Mouse (Mus musculus) forebrain, embryonic 14.5 days (tissue): ENCODE measurements at regions not wholly inside any gene's neighbourhood (a gene's known extent, or its start where the extent isn't known, plus 50 kb on each side); places are given as distances from the start of the nearest gene placed in this dataset.

Experiments
- ATAC-seq: fragments of 200-750 bp; cut with Nextera tagmentation; 2 replicates; pipeline ENCODE4 v1.8.0; 2017; ENCODE audit warnings: mild to moderate bottlenecking, moderate library complexity
- DNase-seq: peaks from one replicate; pipeline ENCODE4 v3.0.0-alpha.2; 2015; ENCODE audit warnings: low spot score
- H3K27ac ChIP-seq: fragments of 300-500 bp; sonication (generic); 2 replicates; pipeline ENCODE4 v1.5.1; 2014; ENCODE audit warnings: low read depth, mild to moderate bottlenecking, control low read depth, low read length, moderate library complexity
- H3K27me3 ChIP-seq: fragments of 300-500 bp; sonication (generic); replicated peaks from 2 replicates; pipeline ENCODE4 v1.6.1; 2014; ENCODE audit warnings: low read length, control low read depth, mixed read lengths; ENCODE audit not compliant: control insufficient read depth, insufficient read depth
- H3K36me3 ChIP-seq: fragments of 300-500 bp; sonication (generic); 2 replicates; pipeline ENCODE4 v1.6.1; 2014; ENCODE audit warnings: low read length, control low read depth; ENCODE audit not compliant: control insufficient read depth, insufficient read depth
- H3K4me1 ChIP-seq: fragments of 300-500 bp; sonication (generic); 2 replicates; pipeline ENCODE4 v1.6.1; 2014; ENCODE audit warnings: antibody characterized with exemption, low read length, control low read depth; ENCODE audit not compliant: control insufficient read depth, insufficient read depth
- H3K4me2 ChIP-seq: fragments of 300-500 bp; sonication (generic); 2 replicates; pipeline ENCODE4 v1.6.1; 2014; ENCODE audit warnings: mild to moderate bottlenecking, control low read depth, low read length
- H3K4me3 ChIP-seq: fragments of 300-500 bp; sonication (generic); 2 replicates; pipeline ENCODE4 v1.5.1; 2014; ENCODE audit warnings: low read depth, low read length, control low read depth
- H3K9ac ChIP-seq: fragments of 300-500 bp; sonication (generic); 2 replicates; pipeline ENCODE4 v1.6.1; 2014; ENCODE audit warnings: mild to moderate bottlenecking, low read length, control low read depth, moderate library complexity
- H3K9me3 ChIP-seq: fragments of 300-500 bp; sonication (generic); replicated peaks from 2 replicates; pipeline ENCODE4 v1.6.1; 2016; ENCODE audit warnings: low read length, control low read depth, mixed read lengths; ENCODE audit not compliant: control insufficient read depth
- WGBS: fragments of 180-500 bp; shearing (Covaris S2); extraction: QIAGEN DNeasy Blood & Tissue Kit; methylation state at CpG from one replicate; pipeline ENCODE4 v1.1.7; 2014; 5-methylcytosine and 5-hydroxymethylcytosine counted together

- Histone ChIP-seq H3K4me2 (no peak overlapping the region), H3K36me3 (no peaks in the 10 kb centered on the region), H3K9me3 (no peaks in the 10 kb centered on the region), H3K9ac (no peak overlapping the region), H3K4me3 (no peak overlapping the region), H3K27me3 (no peaks in the 10 kb centered on the region), H3K27ac (peak overlapping the region; percentile 18; the same call in 1 of the 2 replicates), H3K4me1 (peaks cover 4% of the 10 kb centered on the region; the same call in 1 of the 2 replicates)
- peak; percentile 65 for ATAC-seq
- 29% methylated on average over 4 of the region's 4 CpGs for WGBS
- peak; percentile 49 for DNase-seq
Observed at GRCm38 (mm10) chr2:50405932-50406331, 109.3 kb upstream of the Mmadhc start.

DNA sequence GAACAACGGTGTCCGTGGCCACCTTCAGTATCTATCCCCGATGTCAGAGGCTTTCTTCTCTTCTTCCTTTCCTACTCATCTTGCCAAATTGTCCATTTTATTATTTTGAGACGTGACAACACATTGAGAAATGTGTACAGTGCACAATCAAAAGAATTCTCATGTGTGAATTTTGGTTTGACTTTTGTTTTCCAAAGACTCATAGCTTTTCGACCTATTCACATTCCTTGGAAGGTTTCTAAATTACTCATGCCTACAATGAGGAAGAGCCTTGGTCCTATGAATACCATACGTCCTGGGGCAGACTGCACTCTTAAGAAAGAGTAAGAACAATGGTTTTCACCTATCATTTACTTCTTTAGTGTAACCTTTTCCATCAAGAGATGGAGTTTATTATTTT is 106.5 kb upstream of the Mmadhc start:
- Histone ChIP-seq H3K4me3 (no peak overlapping the region), H3K9me3 (no peaks in the 10 kb centered on the region), H3K27ac (no peak overlapping the region), H3K36me3 (no peaks in the 10 kb centered on the region), H3K4me2 (no peak overlapping the region), H3K27me3 (no peaks in the 10 kb centered on the region), H3K9ac (no peak overlapping the region), H3K4me1 (peaks cover 4% of the 10 kb centered on the region; the same call in 1 of the 2 replicates)
- 89% methylated on average over 6 of the region's 6 CpGs for WGBS
- DNase-seq = no peak
- no peak for ATAC-seq

- whole genome bisulfite sequencing = 78% methylated on average over 5 of the region's 5 CpGs
- DNase-seq = peak; percentile 54
Observed at GRCm38 (mm10) chr2:50398576-50398975, 102.0 kb upstream of the Mmadhc start.

GRCm38 (mm10) chr2:50377609-50378413 is 81.2 kb upstream of the Mmadhc start:
- DNase-seq (peak; percentile 85), ATAC-seq (peak; percentile 87)
- no peak overlapping the region for H3K9ac ChIP-seq
- no peak overlapping the region for H3K4me3 ChIP-seq
- H3K27me3 ChIP-seq = no peaks in the 10 kb centered on the region
- no peaks in the 10 kb centered on the region for H3K9me3 ChIP-seq
- no peaks in the 10 kb centered on the region for H3K36me3 ChIP-seq
- H3K4me2 ChIP-seq = no peak overlapping the region
- H3K4me1 ChIP-seq = no peaks in the 10 kb centered on the region
- WGBS = 9% methylated on average over 16 of the region's 16 CpGs
- H3K27ac ChIP-seq = peak overlapping the region; percentile 35; the same call in 1 of the 2 replicates

More at GRCm38 (mm10) chr2:50398576-50398975, 102.0 kb upstream of the Mmadhc start:
- H3K36me3 ChIP-seq = no peaks in the 10 kb centered on the region
- no peak overlapping the region for H3K4me3 ChIP-seq
- H3K4me1 ChIP-seq = no peaks in the 10 kb centered on the region
- H3K27me3 ChIP-seq = no peaks in the 10 kb centered on the region
- H3K27ac ChIP-seq = no peak overlapping the region
- no peak overlapping the region for H3K4me2 ChIP-seq
- H3K9me3 ChIP-seq = no peaks in the 10 kb centered on the region
- no peak for ATAC-seq
- H3K9ac ChIP-seq = no peak overlapping the region

GRCm38 (mm10) chr2:50373626-50374025 is 77.0 kb upstream of the Mmadhc start:
- DNase-seq = peak; percentile 5
- no peaks in the 10 kb centered on the region for H3K27me3 ChIP-seq
- no peak overlapping the region for H3K27ac ChIP-seq
- no peaks in the 10 kb centered on the region for H3K36me3 ChIP-seq
- WGBS = 64% methylated on average over 2 of the region's 2 CpGs
- no peak for ATAC-seq
- H3K4me1 ChIP-seq = no peaks in the 10 kb centered on the region
- H3K9me3 ChIP-seq = no peaks in the 10 kb centered on the region
- H3K4me3 ChIP-seq = no peak overlapping the region
- no peak overlapping the region for H3K9ac ChIP-seq
- H3K4me2 ChIP-seq = no peak overlapping the region

GRCm38 (mm10) chr2:50373006-50373405 is 76.4 kb upstream of the Mmadhc start:
- no peak overlapping the region for H3K27ac ChIP-seq
- H3K4me1 ChIP-seq = no peaks in the 10 kb centered on the region
- H3K4me3 ChIP-seq = no peak overlapping the region
- H3K27me3 ChIP-seq = no peaks in the 10 kb centered on the region
- no peak overlapping the region for H3K4me2 ChIP-seq
- WGBS = 96% methylated on average over 7 of the region's 7 CpGs
- no peak overlapping the region for H3K9ac ChIP-seq
- DNase-seq (no peak), ATAC-seq (no peak)
- H3K9me3 ChIP-seq = no peaks in the 10 kb centered on the region
- H3K36me3 ChIP-seq = no peaks in the 10 kb centered on the region

DNA sequence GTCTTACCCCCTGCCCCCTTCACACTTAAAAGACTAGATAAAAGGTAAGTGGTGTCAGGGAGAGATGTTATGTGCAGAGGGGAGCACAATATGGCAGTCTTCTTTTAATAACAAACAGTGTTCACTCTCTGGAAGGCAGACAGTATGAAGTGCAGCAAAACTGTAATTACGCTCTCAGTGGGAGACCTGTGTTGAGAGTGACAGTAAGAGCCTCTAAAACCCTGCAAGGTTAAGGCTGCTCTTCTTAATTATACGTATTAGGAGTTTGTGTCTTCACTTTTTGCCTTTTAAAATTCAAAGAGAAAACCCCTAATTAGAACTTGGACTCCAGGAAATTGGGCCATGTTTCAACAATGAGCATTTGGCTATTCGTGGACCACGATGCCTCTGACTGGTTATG is 72.2 kb upstream of the Mmadhc start:
- no peak overlapping the region for H3K9ac ChIP-seq
- no peak overlapping the region for H3K4me2 ChIP-seq
- peak; percentile 85; the same call in 1 of the 2 replicates for ATAC-seq
- H3K27ac ChIP-seq = no peak overlapping the region
- no peaks in the 10 kb centered on the region for H3K36me3 ChIP-seq
- H3K27me3 ChIP-seq = no peaks in the 10 kb centered on the region
- no peak overlapping the region for H3K4me3 ChIP-seq
- peak; percentile 70 for DNase-seq
- no peaks in the 10 kb centered on the region for H3K9me3 ChIP-seq
- WGBS = 23% methylated on average over 4 of the region's 4 CpGs
- no peaks in the 10 kb centered on the region for H3K4me1 ChIP-seq

GRCm38 (mm10) chr2:50368351-50368750 is 71.8 kb upstream of the Mmadhc start:
- ATAC-seq = 0 out of 2 replicates have a peak, but pooled peaks have one; percentile 23
- H3K36me3 ChIP-seq = no peaks in the 10 kb centered on the region
- H3K27me3 ChIP-seq = no peaks in the 10 kb centered on the region
- H3K4me1 ChIP-seq = no peaks in the 10 kb centered on the region
- no peak overlapping the region for H3K4me2 ChIP-seq
- peak; percentile 59 for DNase-seq
- H3K27ac ChIP-seq = no peak overlapping the region
- H3K4me3 ChIP-seq = no peak overlapping the region
- WGBS = 59% methylated on average over 6 of the region's 6 CpGs
- H3K9me3 ChIP-seq = no peaks in the 10 kb centered on the region
- no peak overlapping the region for H3K9ac ChIP-seq

DNA sequence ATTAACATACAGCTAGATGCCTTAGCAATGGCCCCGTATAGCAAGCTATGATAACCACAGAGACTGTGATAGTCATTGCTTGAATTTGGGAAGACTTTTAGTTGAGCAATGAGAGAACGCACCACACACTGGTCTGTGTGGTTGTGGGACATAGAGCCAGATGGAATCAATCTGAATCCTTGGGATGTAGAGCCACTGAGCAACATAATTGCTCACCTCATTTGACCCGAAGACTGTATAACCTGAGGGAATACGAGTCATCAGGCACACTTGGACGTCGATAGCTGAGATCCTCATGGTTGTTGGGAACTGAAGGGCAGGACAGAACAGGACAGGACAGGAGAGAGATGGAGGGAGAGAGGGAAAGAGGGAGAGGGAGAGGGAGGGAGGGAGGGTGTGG is 68.6 kb upstream of the Mmadhc start:
- 96% methylated on average over 6 of the region's 6 CpGs for WGBS
- Histone ChIP-seq H3K4me3 (no peak overlapping the region), H3K36me3 (no peaks in the 10 kb centered on the region), H3K27ac (no peak overlapping the region), H3K4me1 (no peaks in the 10 kb centered on the region), H3K4me2 (no peak overlapping the region), H3K9me3 (no peaks in the 10 kb centered on the region), H3K27me3 (no peaks in the 10 kb centered on the region), H3K9ac (no peak overlapping the region)
- ATAC-seq (no peak), DNase-seq (no peak)
